Mouse (Mus musculus): ENCODE results near the gene Hoxa10. TPM values are rescaled to one million over a fixed set of nuclear protein-coding genes. Genes with fewer than 3 reads are reported as not detected.

The Hoxa10 gene
- polyA plus RNA-seq, 1 experiment from 2014 or later = not detected

DNA sequence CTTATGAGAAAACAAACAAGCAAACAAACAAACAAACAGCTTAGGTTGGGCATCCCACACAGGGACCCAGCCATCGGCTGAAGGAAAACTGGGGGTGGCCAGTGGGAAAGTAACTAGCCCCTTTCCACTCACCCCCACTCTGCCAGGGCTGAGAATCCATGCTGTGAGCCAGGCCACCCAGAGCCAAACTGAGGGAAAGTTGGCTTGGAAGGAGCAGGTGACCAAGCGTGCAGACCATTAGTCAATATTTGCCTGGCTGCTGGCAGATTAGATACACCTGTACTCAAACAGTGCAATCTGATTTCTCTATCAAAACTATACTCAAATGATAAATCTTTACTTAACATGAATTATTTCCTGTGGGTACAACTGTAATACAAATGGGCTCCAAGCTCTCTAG, 58.6 kb downstream of the Hoxa10 start:
- Histone ChIP-seq H3K4me1 (ENCODE audit: control insufficient read depth, insufficient read depth, low read length) (no peaks in the 10 kb centered on the region), H3K36me3 (ENCODE audit: control insufficient read depth, insufficient read depth, low read length) (no peaks in the 10 kb centered on the region), H3K4me2 (ENCODE audit: low read length) (no peak overlapping the region), H3K27ac (replicated peaks; ENCODE audit: low read depth, low read length) (no peak overlapping the region), H3K27me3 (ENCODE audit: control insufficient read depth, insufficient read depth, low read length) (peaks cover 100% of the 10 kb centered on the region), H3K9me3 (ENCODE audit: control insufficient read depth, low read length) (no peaks in the 10 kb centered on the region), H3K9ac (replicated peaks; ENCODE audit: low read length) (no peak overlapping the region), H3K4me3 (replicated peaks; ENCODE audit: low read depth, low read length) (no peak overlapping the region)
- ATAC-seq (ENCODE audit: low FRiP score, low TSS enrichment) = no peak
- no peak for DNase-seq
- WGBS = 23% methylated on average over 2 of the region's 2 CpGs

MicroRNAs encoded within 50 kb of the gene (microRNA counts, 519-probe panel; counts per million panel counts)
- not detected for microRNA mmu-miR-196b

Small RNA genes within 50 kb of the gene (microRNA-seq; reads per million reads assigned to microRNA genes)
- gene Mir196b = 18.4 reads per million, percentile 39 among the genes with 10 or more reads in this experiment

Other genes starting within 250 kb of the Hoxa10 start
- gene Skap2, start 228.3 kb downstream of the Hoxa10 start, polyA plus RNA-seq (2014; fragmentation: Nextera tagmentation; extraction: Ambion mirVana) = 4.5 and 5.8 TPM in 2 replicates
- gene Hoxa1, start 82.5 kb downstream of the Hoxa10 start, polyA plus RNA-seq (2014; fragmentation: Nextera tagmentation; extraction: Ambion mirVana) = 0.26 and 0.61 TPM in 2 replicates
- 0.12 and 0.20 TPM in 2 replicates for gene Hoxa2, start 76.0 kb downstream of the Hoxa10 start, polyA plus RNA-seq (2014; fragmentation: Nextera tagmentation; extraction: Ambion mirVana)
- not detected in 2 replicates for gene 5730596B20Rik, start 63.4 kb downstream of the Hoxa10 start, polyA plus RNA-seq (2014; fragmentation: Nextera tagmentation; extraction: Ambion mirVana)
- gene Hoxa4, start 49.1 kb downstream of the Hoxa10 start, polyA plus RNA-seq (2014; fragmentation: Nextera tagmentation; extraction: Ambion mirVana) = not detected in 2 replicates
- gene Hoxa5, start 36.3 kb downstream of the Hoxa10 start, polyA plus RNA-seq (2014; fragmentation: Nextera tagmentation; extraction: Ambion mirVana) = not detected in 2 replicates
- not detected in 2 replicates for gene Hoxa6, start 32.1 kb downstream of the Hoxa10 start, polyA plus RNA-seq (2014; fragmentation: Nextera tagmentation; extraction: Ambion mirVana)
- gene Hoxa3, start 27.5 kb downstream of the Hoxa10 start, polyA plus RNA-seq (2014; fragmentation: Nextera tagmentation; extraction: Ambion mirVana) = not detected in 2 replicates
- not detected in 2 replicates for gene Gm28308, start 27.5 kb downstream of the Hoxa10 start, polyA plus RNA-seq (2014; fragmentation: Nextera tagmentation; extraction: Ambion mirVana)
- gene Hoxa7, start 19.0 kb downstream of the Hoxa10 start, polyA plus RNA-seq (2014; fragmentation: Nextera tagmentation; extraction: Ambion mirVana) = not detected in 2 replicates
- gene Hoxa9, start 9.8 kb downstream of the Hoxa10 start, polyA plus RNA-seq (2014; fragmentation: Nextera tagmentation; extraction: Ambion mirVana) = not detected in 2 replicates
- gene Hoxa11, start 5.0 kb upstream of the Hoxa10 start, polyA plus RNA-seq (2014; fragmentation: Nextera tagmentation; extraction: Ambion mirVana) = not detected in 2 replicates
- not detected in 2 replicates for gene Hoxa13, start 20.0 kb upstream of the Hoxa10 start, polyA plus RNA-seq (2014; fragmentation: Nextera tagmentation; extraction: Ambion mirVana)
- 1.3 and 1.5 TPM in 2 replicates for gene Evx1, start 72.6 kb upstream of the Hoxa10 start, polyA plus RNA-seq (2014; fragmentation: Nextera tagmentation; extraction: Ambion mirVana)